Mouse (Mus musculus): ENCODE data around the gene Ror1.

The Ror1 gene

DNA sequence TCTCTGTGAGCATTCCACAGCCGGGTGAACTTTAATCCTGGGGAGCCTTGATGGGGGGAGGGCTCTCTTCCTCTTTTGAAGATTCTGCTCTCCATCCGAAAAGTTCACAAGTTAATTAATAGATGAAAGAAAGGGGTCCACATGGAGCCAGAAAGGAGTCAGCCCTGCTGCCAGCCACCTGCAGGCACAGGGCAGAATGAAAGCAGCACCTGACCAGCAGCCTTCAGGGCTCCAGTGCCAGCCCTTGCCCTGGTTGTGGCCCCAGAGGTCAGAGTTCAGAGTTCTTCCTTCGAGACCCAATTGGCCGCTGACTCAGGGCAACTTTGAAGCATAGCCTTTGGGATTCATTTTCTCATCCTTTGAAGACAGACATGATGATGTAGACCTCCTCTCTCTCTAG, 23.1 kb downstream of the Ror1 start:
- DNase-seq (ENCODE audit: low read depth), result no peak

DNA sequence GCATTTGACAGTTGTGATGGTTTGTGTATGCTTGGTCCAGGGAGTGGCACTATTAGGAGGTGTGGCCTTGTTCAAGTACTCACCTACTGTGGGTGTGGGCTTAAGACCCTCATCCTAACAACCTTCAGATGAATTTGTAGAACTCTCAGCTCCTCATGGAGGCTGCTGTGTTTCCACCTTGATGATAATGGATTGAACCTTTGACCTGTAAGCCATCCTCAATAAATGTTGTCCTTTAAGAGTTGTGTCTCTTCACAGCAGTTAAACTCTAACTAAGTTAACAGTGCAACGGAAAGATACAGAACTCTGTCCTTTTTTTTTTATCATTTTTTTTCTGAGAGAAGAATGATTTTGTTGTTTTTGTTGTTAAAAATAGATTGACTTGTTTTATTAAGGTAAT, 23.8 kb downstream of the Ror1 start:
- no peak for DNase-seq (ENCODE audit: low read depth)

DNA sequence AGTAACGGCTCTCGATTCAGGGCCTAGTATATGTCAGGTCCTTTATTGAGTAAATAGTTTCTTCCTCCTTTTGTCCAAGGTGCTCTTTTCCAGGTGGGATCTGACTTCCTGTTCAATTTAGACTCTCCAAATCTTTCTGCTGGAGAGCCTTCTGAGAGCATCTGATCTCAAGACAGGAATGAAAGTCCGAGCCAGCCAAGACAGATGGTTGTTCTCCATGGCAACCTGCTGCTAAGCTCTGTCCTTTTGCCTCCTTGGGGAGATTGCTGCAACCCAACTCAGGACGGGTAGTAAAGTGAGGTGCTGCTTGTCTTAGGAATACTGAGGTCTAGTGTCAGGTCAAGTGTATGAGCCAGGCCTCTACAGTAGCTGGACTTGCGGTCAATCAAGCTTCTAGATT, 25.0 kb downstream of the Ror1 start:
- no peak for DNase-seq (ENCODE audit: low read depth)

DNA sequence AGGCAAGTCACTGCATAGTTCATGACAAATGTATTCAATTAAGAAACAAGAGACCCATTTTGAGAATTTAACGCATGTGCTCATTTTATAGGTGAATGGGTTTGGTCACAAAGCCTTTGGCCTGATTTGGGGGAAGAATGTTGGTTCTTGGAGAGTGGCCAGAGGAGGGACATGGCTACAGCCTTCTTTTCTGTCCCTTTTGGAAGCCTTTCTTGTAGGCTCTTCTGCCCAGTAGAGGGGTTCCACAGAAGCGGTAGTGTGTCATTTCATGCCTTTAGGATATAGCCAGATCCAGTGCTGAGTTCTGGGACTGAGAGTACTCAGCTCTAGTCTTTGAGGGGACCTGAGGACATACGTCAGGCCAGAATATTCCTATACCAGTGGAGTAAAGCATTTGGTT, 26.8 kb downstream of the Ror1 start:
- DNase-seq (ENCODE audit: low read depth), result no peak

DNA sequence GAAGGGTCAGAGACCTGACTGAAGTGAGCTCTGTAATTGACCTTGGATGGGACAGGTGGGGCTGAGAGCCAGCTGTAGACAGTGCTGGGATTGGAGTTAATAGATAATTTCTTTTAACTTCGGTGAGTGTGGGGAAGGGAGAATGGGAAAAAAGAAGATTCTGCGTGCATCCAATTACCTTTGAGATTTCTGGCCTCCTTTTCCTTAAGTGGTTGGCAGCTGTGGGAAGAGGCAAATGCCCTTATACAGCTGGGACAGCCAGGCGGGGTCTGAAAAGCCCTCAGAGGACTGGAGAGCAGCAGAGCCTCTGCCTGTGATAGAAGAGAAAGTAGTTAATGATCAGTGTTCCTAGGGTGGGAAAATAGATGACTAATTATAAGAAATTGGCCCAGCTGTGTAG, 27.9 kb downstream of the Ror1 start:
- DNase-seq (ENCODE audit: low read depth), result no peak

DNA sequence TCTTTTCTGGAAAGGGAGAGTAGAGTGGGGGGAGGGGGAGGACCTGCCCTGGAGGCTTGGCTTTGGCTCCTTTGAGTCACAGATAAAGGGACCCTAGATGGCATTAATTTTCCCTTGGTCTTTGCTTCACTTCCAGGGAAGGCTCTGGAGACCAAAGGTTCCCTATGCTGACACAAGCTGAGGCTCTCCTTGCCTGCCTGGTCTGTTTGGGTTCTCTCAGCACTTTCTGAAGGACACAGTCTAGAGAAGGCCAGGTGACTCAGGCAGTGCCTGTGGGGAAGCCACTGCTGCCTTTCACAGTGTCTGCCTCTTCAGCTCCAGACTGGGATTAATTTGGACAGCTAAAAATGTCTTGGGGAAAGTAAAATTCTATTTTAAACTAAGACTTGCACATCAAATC, 28.5 kb downstream of the Ror1 start:
- no peak for DNase-seq (ENCODE audit: low read depth)

DNA sequence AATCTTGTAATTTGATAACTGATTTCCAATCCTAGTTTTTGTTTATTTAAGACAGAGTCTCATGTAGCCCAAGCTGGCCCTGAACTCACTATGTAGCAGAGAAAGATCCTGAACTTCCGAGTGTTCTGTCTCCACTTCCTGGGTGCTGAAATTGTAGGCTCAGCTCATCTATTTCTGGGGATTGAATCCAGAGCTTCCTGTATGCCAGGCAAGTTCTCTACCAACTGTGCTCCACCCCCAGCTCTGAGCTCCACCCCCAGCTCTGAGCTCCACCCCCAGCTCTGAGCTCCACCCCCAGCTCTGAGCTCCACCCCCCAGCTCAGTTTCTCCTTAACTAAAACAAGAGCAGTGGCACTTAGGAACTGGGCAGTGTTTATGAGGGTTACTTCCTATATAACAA, 29.3 kb downstream of the Ror1 start:
- no peak for DNase-seq (ENCODE audit: low read depth)

DNA sequence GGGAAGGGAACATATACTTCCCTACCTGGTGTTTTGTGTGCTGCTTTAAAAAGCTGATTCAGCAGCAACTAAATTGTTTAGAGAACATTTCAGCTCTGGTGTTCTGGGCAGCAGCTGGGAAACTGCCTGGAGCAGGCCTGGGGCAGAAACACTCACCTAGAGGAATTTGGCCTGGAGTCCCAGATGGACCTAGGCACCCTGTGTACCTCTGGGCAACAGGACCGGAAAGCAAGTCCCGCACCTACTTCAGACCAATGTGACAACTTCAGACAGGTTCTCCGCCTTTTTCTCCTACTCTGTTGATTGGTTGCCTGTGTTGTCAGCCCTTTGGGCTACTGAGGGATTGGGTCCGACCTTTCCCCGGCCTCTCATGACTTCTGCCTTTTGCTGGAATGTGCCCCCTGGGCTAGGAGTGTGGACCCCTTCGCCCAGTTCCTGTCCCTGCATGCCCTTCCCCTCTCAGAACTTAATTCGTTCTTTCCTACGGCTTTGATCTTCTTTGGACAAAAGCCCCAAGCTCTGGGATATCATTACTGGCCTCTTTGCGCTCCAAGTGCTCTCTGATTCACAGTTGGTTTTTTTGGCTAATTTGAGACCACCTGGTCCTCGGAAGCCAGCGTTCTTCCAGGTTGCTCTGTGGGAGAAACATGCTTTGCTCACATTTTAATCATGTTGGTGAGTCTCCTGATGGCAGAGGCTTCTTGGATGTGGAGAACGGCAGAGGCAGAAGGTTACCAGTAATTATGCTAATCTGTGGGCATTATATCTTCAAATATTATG, 31.1 kb downstream of the Ror1 start:
- no peak for DNase-seq (ENCODE audit: low read depth)

DNA sequence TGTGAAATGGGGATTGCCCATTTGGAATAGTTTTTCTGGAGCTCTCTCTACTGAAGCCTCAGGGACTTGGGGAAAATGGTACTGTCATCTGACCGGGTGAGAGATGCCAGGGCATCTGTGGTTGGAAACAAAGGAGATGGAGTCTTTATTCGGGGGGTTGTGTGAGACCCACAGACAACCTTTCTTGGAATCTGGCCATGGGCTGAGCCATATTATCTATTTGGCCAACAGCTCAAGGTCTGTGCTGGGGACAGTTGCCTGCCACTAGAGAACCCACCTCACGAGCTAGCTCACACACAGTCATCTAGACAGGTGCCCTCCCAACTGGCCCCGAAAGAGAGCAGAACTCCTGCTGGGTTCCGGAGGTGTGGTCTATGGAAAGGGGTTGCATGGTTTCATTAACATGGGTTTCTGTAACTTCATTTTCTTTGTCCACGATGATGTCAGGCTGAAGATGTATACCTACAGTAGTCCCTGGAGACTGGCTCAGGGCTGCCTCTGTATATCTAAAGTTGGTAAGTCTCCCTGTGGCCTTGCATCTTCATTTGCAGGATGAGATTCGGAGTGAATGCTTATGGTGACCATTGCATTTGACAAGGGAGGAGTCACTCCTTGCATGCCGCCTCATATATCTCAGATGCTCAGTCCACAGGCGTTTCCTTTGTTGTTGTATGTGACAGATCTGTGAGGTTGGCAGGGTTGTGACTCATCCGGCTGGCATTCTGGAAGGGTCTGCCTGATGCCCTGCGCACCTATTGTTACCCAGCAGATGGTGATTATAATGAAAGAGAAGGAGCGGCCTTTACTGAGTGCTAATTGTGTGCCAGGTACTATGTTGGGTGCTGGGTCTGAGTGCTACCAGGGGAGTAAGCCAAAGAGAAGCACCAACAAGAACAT, 32.7 kb downstream of the Ror1 start:
- DNase-seq (ENCODE audit: low read depth), result no peak

DNA sequence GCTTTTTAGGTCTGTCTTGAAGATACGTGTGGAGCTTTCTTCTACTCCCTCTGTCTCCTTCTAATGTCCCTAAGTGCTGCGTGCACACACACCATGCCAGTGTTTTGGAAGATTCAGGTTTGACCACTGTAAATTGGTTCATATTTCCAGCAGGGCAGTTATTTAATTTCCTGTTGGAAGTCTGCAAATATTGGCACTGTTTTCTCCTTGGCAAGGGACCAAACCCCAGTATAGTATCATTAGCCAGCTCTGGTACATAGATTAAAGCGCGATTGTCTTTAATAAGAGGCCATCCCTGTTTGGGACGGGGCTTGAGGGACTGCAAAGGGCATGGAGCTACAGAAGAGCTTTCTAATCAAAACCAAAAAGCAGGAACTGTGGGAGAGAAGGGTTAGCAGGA, 33.6 kb downstream of the Ror1 start:
- no peak for DNase-seq (ENCODE audit: low read depth)

DNA sequence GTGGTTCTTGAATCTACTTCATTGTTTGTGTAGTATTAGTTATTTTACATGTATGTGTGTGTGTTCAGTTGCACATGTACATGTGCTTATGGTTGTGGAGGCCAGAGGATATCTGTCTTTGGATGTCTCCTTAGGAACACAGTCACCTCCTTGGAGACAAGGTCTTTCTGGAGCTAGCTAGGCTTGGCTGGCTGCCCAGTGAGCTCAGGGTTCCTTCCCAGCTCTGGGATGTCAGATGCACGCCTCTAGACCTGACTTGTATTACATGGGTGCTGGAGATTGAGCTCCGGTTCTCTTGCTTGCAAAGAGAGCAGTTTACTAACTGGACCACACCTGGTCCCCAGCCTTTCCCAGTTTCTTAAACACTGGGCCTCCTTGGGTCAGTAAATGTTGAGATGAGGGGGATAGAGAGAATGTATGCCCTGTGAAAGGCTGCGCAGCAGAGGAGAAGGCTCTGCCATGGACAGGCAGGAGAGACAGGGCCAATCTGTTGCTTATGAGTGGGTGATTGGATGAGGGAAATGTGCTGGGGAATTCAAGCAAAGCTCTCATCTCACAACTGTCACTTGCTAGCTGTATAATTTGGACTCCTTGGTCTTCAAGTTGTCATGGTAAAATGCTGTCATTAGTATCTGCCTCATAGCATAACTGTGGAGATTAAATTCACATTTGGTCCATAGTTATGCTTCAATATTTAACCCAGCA, 35.3 kb downstream of the Ror1 start:
- DNase-seq (ENCODE audit: low read depth), result no peak

DNA sequence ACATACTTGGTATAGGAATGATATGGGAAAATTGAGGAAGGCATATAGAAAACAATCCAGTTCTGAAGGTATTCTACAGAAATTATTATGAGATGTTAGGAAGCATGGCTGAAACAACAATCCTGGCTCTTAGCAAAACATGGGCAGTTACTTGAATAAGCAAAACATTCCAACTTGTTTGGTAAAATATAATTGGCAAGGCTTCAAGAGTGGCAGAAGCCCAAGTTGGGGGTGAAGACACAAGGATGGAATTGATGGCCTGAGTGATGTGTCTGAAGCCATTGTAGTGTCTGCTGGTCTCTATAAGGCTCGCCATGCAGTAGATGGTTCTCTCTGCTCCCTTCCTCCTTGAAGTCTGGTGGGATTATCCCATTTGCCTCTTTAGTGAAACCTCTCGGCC, 35.9 kb downstream of the Ror1 start:
- DNase-seq (ENCODE audit: low read depth), result no peak

DNA sequence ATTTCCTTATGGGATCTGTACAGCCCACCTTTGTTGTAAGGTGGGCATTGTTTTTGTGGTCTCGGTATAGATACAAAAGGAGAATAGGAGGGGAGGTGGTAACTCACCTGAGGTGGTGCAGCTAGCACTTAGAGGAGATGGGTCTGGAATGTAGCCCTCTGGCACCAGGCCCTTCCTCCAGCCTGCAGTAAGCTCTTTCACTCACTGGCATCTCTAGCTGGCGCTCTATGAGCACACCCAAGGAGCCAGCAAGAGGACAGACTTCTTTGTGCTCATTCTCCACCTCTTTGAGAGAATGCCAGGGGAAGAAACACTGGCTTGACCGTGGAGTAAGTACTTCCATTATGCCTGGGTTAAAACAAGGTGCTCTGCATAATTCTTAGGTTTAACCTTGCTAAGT, 36.7 kb downstream of the Ror1 start:
- no peak for DNase-seq (ENCODE audit: low read depth)

DNA sequence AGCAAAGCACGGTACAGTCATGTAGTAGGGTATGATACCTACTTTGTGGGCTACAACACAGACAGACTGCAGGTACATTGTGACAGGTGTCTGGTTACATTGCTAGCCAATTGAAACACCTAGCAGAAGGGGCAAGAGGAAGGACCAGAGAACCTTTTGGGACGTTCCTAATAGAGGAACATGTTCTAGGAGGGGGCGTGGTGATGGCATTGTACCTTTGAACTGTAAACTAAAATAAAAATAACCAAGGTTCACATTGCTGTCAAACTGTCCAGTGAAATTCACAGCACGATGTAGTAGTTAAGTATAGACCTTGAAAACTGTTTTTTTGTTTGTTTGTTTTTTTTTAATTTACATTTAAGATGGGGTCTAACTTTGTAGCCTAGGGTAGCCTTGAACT, 40.5 kb downstream of the Ror1 start:
- no peak for DNase-seq (ENCODE audit: low read depth)

DNA sequence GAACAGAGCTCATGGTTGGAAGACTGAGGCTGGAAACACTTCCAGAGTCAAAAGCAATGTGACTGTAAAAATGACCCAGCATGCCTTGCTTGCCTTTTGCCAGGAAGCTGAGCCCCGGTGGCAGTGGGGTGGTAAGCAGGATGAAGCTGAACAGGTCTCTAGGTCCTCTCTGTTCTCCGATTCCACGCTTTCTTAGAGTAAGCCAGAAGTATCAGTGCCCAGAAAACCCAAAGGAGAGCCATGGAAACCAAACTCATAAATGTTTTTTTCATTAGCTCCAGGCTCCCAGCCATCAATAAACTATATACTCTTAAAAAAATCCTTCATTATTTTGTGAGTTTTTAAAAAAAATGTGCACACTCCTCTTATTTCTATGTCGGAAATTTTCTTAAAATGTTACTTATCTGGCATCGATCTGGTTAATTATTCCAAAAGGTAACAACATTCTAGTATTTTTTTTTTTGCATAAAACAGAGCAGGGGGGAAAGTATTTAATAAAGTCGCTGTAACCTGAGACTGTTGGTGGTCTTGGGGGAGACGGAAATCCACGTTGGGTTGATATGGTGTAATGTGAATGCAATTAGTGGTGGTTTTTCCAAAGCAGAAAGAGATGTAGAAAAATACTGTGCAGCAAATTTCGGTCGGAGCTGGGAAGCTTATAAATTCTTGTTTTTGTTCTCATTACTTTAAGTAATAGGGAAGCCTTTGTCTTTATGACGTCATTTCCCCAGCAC, 41.7 kb downstream of the Ror1 start:
- no peak for DNase-seq (ENCODE audit: low read depth)

DNA sequence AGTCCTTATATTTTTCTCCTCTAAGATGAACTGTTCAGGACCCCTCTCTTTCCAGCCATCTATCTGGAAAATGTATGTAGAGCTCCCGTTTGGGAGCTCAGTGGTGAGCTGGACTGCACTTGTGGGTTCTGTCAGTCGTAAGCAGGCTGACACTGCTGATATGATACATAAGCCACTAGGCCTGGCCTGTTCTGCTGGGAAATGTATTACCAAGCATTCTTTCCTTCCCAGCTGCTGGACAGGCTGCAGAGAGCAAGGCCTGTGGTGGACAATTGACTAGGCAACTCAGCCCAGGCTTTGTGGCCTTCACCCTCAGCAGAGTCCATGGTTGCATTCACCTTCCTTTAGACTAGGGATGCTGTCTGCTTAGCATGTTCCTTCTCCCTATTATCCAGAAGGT, 46.0 kb downstream of the Ror1 start:
- no peak for DNase-seq (ENCODE audit: low read depth)

DNA sequence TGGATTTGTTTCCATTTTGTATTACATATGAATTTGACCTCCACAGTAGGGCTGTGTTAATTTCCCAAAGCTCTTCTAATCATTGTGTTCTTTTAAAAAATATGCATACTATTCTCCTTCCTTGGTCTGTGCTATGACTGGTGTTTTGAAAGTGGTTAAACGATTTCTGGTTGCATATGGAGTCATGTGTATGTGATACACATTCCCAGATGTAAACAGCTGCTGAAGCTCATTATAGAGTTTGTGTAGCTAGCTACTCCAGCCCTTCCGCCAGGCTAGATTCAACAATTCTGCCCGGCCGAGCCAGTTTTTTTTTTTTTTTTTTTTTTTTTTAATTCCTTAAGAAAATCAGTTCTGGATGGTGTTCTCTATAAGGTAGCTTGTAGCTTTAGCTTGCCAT, 49.2 kb downstream of the Ror1 start:
- no peak for DNase-seq (ENCODE audit: low read depth)

DNA sequence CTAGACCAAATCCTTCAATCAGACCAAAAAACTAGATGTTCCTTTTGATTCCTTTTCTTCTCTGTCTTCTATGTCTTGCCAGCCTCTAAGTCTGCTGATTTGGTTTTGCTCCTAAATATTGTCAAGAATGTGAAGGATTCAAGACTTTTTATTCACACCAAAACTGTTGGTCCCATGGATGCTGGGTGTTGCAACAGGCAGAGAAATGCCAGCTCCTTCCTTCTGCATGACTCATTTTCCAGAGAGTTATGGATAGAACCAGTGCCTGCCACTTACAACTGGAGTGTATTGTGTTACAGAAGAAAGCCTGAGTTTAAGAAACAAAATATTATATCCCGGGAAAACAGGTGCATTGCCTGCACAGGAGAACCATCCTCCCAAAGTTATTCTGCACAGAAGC, 55.2 kb downstream of the Ror1 start:
- DNase-seq (ENCODE audit: low read depth), result no peak

DNA sequence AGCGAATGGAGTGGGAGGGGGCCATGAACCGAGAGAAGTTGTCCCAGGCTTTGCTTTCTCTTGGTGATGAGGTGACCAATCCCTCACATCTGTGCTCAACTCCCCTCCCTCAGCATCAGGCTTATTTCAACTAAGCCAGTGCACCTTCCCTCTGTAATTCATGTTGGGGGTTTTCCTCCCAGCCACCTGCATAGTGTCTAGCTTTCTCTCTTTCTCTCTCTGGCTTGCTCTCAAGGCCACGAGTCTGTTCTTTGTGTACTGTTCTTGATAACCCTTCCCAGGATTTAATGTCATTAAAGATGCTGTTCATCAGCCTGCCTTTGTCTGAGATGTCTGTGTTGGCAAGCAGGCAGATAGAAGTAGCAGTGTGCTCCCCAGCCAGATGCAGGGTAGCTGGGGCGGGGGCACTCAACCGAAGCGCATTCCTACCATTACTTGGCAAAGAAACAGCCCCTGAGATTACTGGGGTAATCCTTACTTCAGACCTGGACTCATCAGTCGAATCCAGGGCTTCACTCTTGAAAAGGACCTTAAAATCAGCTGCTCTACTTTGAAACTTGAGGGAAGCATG, 59.1 kb downstream of the Ror1 start:
- no peak for DNase-seq (ENCODE audit: low read depth)

DNA sequence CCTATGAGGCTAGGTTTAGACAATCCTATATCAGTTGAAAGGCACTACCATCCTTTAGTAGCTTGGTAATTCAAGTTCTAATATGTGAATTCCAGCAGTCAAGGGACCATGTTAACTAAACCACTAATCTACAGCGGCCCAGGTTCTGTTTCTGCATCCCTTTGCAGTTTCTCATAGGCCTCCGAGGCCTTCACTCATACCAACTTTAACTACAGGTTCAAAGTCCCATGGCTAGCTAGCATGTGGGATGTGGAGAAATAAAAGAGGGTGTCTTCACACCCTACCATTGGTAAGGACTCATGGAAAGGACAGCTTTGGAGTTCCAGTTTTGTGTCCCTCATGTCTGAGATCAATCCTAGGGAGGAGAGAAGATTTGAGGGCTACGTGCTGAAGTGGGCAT, 60.1 kb downstream of the Ror1 start:
- no peak for DNase-seq (ENCODE audit: low read depth)

DNA sequence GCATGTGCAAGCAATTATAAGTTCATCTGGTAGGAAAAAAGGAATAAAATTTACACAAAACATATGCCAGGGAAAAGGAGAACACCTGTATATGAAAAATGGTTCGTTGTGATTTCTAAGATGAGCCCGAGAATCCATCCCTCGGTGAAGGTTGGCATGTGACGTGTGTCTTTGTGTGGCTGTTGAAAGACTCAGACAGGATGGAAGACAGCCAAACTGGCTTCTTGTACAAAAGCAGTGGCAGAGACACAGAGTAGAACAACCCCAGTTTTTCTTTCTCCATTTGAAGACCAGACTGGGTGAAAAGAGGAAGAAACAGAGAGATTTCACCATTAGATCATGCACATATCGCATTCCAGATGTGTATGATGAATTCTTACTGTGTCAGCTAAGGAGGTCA, 62.8 kb downstream of the Ror1 start:
- DNase-seq (ENCODE audit: low read depth), result no peak

DNA sequence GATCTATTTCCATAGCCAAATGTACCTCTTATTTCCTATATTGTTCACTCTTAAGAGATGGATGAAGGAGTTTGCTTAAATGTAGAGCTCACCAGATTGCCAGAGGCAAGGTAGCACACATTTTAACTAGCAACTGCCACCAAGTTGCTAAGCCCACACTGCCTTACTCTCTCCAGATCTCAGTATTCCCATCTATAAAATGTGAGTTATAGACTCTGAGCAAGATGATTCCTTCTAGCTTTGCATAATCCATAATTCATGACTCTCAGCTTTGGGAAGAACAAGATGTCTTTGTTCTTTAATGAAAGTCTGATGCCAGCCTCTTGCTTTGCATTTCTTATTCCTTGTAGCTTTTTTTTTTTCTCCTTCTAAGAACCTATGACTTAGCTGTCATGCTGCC, 64.6 kb downstream of the Ror1 start:
- DNase-seq (ENCODE audit: low read depth), result no peak

All from 416B (cell line).